Mouse (Mus musculus) cerebellum, adult 2 months (tissue): ENCODE data around the gene AI837181.

Experiments used
- CTCF ChIP-seq: fragments of 200-500 bp; IDR thresholded peaks from 2 replicates; pipeline ENCODE4 v1.5.1; 2011; ENCODE audit warnings: low read depth, mild to moderate bottlenecking, control low read depth, low read length, moderate library complexity, borderline replicate concordance; ENCODE audit not compliant: insufficient read depth
- POLR2A ChIP-seq: fragments of 200-500 bp; IDR thresholded peaks from 2 replicates; pipeline ENCODE4 v1.6.1; 2011; ENCODE audit warnings: low read length, control low read depth, borderline replicate concordance; ENCODE audit not compliant: insufficient read depth

DNA sequence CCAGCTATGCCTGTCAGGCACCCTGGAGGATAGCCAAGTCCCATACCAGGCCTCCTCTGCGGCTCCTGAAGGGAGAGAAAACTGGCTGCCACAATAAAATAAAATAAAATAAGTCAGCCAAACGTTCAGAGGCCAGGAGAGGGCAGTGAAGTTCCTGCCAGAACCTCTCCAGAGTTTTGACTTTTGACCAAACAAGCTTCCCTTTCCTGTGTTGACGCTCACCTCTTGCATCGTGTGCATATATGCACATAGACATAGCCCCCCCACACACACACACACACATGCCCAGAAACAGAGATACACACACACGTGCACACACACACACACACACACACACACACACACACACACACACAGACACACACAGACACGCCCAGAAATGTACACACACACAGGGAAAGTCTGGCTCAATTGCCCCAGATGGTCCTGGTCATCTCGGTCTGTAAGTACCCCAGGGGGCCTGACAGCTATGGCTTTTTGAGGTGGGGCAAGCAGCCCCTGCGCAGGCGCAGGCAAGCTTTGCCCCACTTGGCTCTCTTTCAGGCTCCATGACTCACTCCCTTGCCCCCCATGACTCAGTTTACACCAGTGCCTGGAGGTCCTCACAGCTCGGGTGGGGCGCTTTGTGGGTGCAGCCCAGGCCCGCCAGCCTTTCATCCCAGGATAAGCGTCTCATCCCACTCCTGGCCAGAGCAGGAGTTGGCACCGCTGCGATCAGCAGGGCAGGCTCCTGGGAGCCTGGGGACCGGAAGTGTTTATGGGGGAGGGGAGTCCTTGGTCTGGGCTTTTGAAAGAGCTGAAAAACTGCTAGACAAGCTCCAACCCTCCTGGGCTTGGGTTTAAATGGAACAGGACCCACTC is 8.3 kb downstream of the AI837181 start:
- no peak for TF ChIP-seq POLR2A
- TF ChIP-seq CTCF: peak; percentile 33; the same call in 1 of the 2 replicates
